Mouse (Mus musculus) testis, adult 2 months (tissue): ENCODE results near the gene Gfy. TPM values are rescaled to one million over a fixed set of nuclear protein-coding genes. Genes with fewer than 3 reads are reported as not detected.
A peak's percentile ranks its signal among the peaks of the same experiment; 100 is the strongest.

Experiments used
- H3K27ac ChIP-seq: fragments of 200-500 bp; 2 replicates; pipeline ENCODE4 v1.5.1; 2012; ENCODE audit warnings: low read depth, low read length; ENCODE audit not compliant: control insufficient read depth, insufficient read depth
- H3K27me3 ChIP-seq: fragments of 200-500 bp; 2 replicates; pipeline ENCODE4 v1.6.1; 2012; ENCODE audit warnings: mild to moderate bottlenecking, low read length, moderate library complexity; ENCODE audit not compliant: control insufficient read depth, insufficient read depth
- H3K36me3 ChIP-seq: fragments of 200-500 bp; 2 replicates; pipeline ENCODE4 v1.6.1; 2012; ENCODE audit warnings: mild to moderate bottlenecking, low read length; ENCODE audit not compliant: control insufficient read depth, insufficient read depth
- H3K4me1 ChIP-seq: fragments of 200-500 bp; 2 replicates; pipeline ENCODE4 v1.6.1; 2012; ENCODE audit warnings: low read length; ENCODE audit not compliant: control insufficient read depth, insufficient read depth
- H3K4me3 ChIP-seq: fragments of 200-500 bp; 2 replicates; pipeline ENCODE4 v1.5.1; 2012; ENCODE audit warnings: low read depth, mild to moderate bottlenecking, low read length, moderate library complexity, mixed read lengths; ENCODE audit not compliant: control insufficient read depth
- CTCF ChIP-seq: fragments of 200-500 bp; IDR thresholded peaks from 2 replicates; pipeline ENCODE4 v1.5.1; 2012; ENCODE audit warnings: low read depth, mild to moderate bottlenecking, inconsistent platforms, low read length, moderate library complexity; ENCODE audit not compliant: control insufficient read depth, insufficient read depth, insufficient replicate concordance
- POLR2A ChIP-seq: fragments of 200-500 bp; IDR thresholded peaks from 2 replicates; pipeline ENCODE4 v1.6.1; 2012; ENCODE audit warnings: low read depth, mild to moderate bottlenecking, inconsistent platforms, low read length, moderate library complexity; ENCODE audit not compliant: control insufficient read depth
- polyA plus RNA-seq: library from polyadenylated mRNA; depleted of rRNA; stranded (reverse); fragments of >200 nt; gene quantifications from 2 replicates; pipeline ENCODE4 v1.2.3, GENCODE M21; 2012; rRNA removed

Gene Gfy
- 3.9 and 5.4 TPM in 2 replicates for polyA plus RNA-seq

GRCm38 (mm10) chr7:45179469-45179868 is at the start of gene Gfy:
Gene Gfy, minus strand, starts transcription at chr7:45179569.
- H3K36me3 ChIP-seq = no peaks in the 10 kb centered on the region
- no peak for TF ChIP-seq CTCF
- no peak for TF ChIP-seq POLR2A
- no peaks in the 10 kb centered on the region; the same call in 1 of the 2 replicates for H3K27me3 ChIP-seq
- peak within 1 kb of the TSS; percentile 46 for H3K4me3 ChIP-seq
- H3K4me1 ChIP-seq = peaks cover 38% of the 10 kb centered on the region
- no peak within 1 kb of the TSS for H3K27ac ChIP-seq

GRCm38 (mm10) chr7:45229046-45229445 is 49.7 kb upstream of the Gfy start:
- TF ChIP-seq CTCF = no peak
- no peak for TF ChIP-seq POLR2A
- Histone ChIP-seq H3K36me3 (no peaks in the 10 kb centered on the region), H3K4me3 (no peak overlapping the region), H3K27me3 (no peaks in the 10 kb centered on the region), H3K4me1 (peaks cover 6% of the 10 kb centered on the region), H3K27ac (no peak overlapping the region)

- H3K27ac ChIP-seq = no peak overlapping the region
- no peak overlapping the region for H3K4me3 ChIP-seq
- peaks cover under 1% of the 10 kb centered on the region for H3K4me1 ChIP-seq
- no peaks in the 10 kb centered on the region for H3K36me3 ChIP-seq
- no peak for TF ChIP-seq CTCF
- TF ChIP-seq POLR2A = no peak
- no peaks in the 10 kb centered on the region for H3K27me3 ChIP-seq
These were observed 49.2 kb upstream of the Gfy start for GRCm38 (mm10) chr7:45228548-45228947.

GRCm38 (mm10) chr7:45226421-45226820 is 47.1 kb upstream of the Gfy start:
- H3K4me3 ChIP-seq = no peak overlapping the region
- no peak for TF ChIP-seq CTCF
- no peak for TF ChIP-seq POLR2A
- no peak overlapping the region for H3K27ac ChIP-seq
- no peaks in the 10 kb centered on the region for H3K4me1 ChIP-seq
- H3K27me3 ChIP-seq = no peaks in the 10 kb centered on the region
- H3K36me3 ChIP-seq = no peaks in the 10 kb centered on the region

GRCm38 (mm10) chr7:45224826-45225225 is 45.5 kb upstream of the Gfy start:
- no peaks in the 10 kb centered on the region for H3K36me3 ChIP-seq

GRCm38 (mm10) chr7:45221680-45222079 is 42.3 kb upstream of the Gfy start:
- Histone ChIP-seq H3K4me1 (peaks cover 7% of the 10 kb centered on the region), H3K27ac (no peak overlapping the region)
- TF ChIP-seq CTCF = no peak
- no peak for TF ChIP-seq POLR2A

More at GRCm38 (mm10) chr7:45224826-45225225, 45.5 kb upstream of the Gfy start:
- no peak overlapping the region for H3K27ac ChIP-seq
- TF ChIP-seq POLR2A = no peak
- H3K4me1 ChIP-seq = peaks cover 2% of the 10 kb centered on the region
- H3K4me3 ChIP-seq = no peak overlapping the region
- no peaks in the 10 kb centered on the region for H3K27me3 ChIP-seq

GRCm38 (mm10) chr7:45216442-45217183 is 37.2 kb upstream of the Gfy start:
- TF ChIP-seq POLR2A (no peak), CTCF (no peak)
- peaks cover 12% of the 10 kb centered on the region for H3K4me1 ChIP-seq
- H3K27me3 ChIP-seq = no peaks in the 10 kb centered on the region

More at GRCm38 (mm10) chr7:45221680-45222079, 42.3 kb upstream of the Gfy start:
- no peaks in the 10 kb centered on the region for H3K27me3 ChIP-seq
- H3K36me3 ChIP-seq = no peaks in the 10 kb centered on the region
- peak overlapping the region; percentile 59 for H3K4me3 ChIP-seq

More at GRCm38 (mm10) chr7:45216442-45217183, 37.2 kb upstream of the Gfy start:
- no peak overlapping the region for H3K27ac ChIP-seq
- H3K4me3 ChIP-seq = peak overlapping the region; percentile 80
- no peaks in the 10 kb centered on the region for H3K36me3 ChIP-seq
